Mouse (Mus musculus) G1E (cell line): ENCODE results near the gene Prame.

Source experiments
- CTCF ChIP-seq: IDR thresholded peaks from 2 replicates; pipeline ENCODE4 v1.5.1; 2012; ENCODE audit warnings: low read depth, low read length, inconsistent platforms, mixed read lengths
- GATA1 ChIP-seq: IDR thresholded peaks from 2 replicates; pipeline ENCODE4 v1.6.1; 2012; ENCODE audit warnings: borderline replicate concordance, low read length, inconsistent platforms, mixed read lengths

DNA sequence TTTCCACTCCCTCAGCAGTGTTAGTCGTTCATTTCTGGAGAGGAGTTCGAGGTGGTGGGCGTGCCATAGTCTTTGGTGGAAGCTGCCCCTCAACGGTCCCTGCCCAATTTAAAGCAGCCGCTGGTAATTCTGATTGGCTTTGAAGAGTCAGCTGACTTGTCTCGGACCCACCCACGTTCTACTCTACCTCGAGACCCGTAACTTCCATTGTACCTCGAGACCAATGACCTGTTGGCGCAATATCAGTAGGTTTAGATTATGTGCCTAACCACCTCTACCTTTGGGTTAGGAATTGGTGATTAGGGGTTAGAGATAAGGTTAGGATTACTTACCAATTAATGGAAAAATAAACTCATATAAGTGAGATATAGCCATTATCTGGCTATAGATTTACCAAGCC lies at the start of gene Prame:
- TF ChIP-seq CTCF (no peak), GATA1 (no peak)
